Mouse (Mus musculus) layer of hippocampus, adult 9-10 months (tissue): ENCODE measurements around the gene Mgat3.

Experiments used
- DNase-seq: peaks from one replicate; pipeline ENCODE4 v3.0.0; 2022; ENCODE audit warnings: low spot score

Mgat3 gene

DNA sequence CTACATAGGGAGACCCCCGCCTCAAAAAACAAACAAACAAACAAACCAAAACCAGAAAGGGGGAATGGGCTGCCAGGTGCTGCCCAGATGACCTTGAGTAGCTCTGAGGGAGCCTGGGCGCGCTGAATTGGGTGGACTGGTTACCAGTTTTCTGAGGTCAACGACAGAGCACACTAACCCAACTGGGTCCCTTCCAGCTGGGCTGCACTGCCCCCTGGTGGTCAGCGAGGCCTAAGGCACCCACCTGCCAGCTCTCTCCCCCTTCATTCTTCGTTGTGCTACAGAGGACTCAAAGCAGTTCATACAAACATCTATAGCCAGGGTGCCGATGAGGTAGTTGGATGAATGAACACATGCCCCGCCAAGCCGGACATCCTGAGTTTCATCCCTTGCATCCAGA, 51.7 kb downstream of the Mgat3 start:
- no peak for DNase-seq

GRCm38 (mm10) chr15:80225796-80226195, 52.3 kb downstream of the Mgat3 start:
- DNase-seq = no peak

DNA sequence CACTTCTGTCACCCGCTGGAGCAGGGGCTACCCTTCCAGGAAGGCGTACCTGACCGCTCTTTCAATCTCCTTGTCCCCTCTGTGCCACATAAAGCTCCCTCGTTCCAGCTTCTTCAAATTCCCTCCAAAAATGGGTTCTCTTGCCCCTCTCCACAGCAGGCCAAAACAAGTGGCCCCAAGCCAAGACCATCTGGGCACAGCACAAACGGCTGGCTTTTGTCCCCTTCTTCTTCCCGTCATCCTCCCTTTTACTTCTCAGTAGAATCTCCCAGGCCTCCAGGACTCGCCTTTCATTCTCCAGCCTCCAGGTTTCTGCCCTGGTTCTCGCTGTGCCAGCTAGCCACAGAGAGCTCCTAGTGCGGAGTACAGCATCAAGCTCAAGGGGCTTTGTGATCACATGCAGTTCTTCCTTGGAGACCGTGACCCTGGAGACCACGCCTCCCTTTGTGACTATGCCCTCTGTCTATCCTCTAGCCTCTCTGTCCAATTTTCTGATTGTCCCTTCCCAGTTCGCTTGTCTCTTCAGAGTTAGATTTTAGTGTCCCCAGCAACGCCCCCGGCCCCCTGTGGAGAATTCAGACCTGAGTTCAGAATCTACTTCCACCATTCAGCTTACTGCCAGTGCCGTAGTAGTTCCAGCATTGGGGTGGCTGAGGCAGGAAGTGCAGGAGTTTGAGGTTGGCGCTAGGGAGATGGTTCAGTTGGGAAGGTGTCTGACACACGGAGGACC, 54.7 kb downstream of the Mgat3 start:
- DNase-seq = no peak

GRCm38 (mm10) chr15:80232331-80232730, 58.8 kb downstream of the Mgat3 start:
- no peak for DNase-seq

DNA sequence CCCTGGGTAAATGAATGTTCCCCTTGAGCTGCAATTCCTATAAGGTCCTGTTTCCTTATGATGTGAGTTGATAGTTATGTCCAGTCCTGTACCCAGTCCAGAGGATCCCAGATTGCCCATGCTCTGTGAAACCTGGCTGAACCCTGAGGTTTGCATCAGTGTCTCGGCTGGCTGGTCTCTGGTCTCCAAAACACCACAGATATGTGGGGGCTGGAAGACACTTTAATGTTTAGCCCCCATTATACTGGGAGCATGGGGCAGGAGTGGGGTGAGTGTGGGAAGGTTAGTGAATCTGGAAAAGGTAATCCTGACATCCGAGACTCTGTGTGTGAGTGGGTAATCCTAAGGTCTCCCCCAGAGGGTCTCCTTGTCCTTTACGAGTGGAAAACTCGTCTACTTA, 59.5 kb downstream of the Mgat3 start:
- no peak for DNase-seq

DNA sequence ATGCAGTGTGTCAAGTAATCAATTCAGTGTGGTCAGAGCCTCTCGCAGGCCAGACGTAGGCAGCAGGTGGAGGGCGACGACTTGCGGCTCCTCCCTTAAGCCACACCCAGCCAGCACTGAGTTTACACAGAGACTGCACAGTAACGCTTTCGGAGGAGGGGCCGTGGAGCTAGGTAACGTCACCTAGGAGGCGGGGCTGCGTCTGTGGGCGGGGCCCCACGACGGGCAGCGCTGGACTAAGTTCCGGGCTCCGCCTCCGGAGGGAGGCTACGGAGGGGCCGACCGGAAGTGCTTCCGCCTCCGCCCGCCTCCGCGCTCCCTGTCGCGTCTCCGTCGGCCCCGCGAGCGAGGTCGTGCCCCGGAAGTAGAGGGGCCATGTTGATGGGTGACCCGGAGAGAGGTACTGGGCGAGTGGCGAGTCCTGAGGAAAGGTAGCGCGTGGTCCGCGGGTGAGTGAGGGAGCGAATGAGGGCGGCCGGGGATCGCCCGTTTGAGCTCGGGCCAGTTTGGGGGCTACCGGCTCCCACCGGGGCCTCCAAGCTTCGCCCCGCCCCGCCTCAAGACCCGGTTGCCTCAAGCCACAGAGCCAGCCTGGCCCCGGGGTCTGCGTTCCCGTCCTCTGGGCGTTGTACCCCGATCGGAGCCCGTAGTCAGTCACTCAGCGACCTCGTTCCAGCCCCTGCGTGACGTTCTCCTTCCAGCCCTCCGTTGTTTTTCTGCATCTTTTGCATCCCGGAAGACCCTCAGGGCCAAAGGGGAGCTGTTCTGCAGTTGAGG, 60.4 kb downstream of the Mgat3 start, which contains the start of gene Mief1:
TSS of gene Mief1 (plus strand) at position 286 of the 777 bp plus-strand sequence.
- DNase-seq = peak; percentile 92

DNA sequence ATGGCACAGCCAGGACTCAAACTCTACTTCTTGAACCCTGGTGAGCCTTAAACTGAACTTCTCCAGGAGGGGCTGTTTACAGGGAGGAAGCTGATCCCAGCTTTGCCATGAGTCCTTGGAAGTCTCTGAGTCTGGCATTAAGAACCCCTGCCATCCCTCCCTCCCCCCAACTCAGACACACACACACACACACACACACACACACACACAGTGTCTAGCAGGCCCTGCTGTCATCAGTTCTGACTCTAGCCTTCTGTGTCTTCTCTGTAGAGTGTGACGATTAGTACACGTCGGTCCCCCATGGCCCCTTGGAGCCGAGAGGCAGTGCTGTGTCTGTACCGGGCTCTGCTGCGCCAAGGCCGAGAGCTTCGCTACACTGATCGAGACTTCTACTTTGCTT, 62.0 kb downstream of the Mgat3 start, which contains the start of gene AC140267.1:
TSS of gene AC140267.1 (plus strand) at position 301 of the 400 bp plus-strand sequence.
- DNase-seq = no peak

DNA sequence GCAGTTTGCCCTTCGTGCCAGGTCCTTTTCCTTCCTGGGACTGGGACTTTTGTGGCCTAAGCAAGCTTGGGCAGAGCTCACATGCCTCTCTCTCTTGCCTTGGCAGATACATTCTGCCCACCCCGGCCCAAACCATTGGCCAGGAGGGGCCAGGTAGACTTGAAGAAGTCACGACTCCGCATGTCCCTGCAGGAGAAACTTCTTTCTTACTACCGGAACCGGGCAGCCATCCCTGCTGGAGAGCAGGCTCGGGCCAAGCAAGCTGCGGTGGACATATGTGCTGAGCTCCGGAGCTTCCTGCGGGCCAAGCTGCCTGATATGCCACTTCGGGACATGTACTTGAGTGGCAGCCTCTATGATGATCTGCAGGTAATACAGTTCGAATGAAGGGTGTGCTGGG, 74.6 kb downstream of the Mgat3 start:
- DNase-seq = no peak

DNA sequence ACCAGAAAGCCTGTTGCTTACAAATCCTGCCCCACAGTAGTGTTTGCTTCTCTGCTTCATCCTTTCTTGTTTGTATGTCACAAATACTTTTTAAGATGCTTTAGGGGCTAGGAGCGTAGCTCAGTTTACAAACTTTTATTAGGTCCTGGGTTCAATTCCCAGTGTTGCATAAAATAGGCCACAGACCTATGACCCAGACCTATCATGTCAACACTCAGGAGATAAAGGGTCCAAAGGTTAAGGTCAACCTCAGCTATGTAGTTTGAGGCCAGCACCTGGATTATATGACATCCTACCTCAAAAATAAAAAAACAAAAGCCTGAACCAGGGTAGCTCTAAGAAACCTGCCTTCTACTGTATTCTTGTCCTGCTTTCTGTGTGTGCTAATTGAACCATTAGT, 75.1 kb downstream of the Mgat3 start:
- DNase-seq = no peak

DNA sequence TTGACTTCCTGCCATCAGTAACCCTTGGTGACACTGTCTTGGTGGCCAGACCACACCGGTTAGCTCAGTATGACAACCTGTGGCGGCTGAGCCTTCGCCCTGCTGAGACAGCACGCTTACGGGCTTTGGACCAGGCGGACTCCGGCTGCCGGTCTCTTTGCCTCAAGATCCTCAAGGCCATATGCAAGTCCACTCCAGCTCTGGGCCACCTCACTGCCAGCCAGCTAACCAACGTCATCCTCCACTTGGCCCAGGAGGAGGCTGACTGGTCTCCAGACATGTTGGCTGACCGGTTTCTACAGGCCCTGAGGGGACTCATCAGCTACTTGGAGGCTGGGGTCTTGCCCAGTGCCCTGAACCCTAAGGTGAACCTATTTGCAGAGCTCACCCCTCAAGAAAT, 76.2 kb downstream of the Mgat3 start:
- no peak for DNase-seq

GRCm38 (mm10) chr15:80250586-80250985, 77.1 kb downstream of the Mgat3 start:
- no peak for DNase-seq

DNA sequence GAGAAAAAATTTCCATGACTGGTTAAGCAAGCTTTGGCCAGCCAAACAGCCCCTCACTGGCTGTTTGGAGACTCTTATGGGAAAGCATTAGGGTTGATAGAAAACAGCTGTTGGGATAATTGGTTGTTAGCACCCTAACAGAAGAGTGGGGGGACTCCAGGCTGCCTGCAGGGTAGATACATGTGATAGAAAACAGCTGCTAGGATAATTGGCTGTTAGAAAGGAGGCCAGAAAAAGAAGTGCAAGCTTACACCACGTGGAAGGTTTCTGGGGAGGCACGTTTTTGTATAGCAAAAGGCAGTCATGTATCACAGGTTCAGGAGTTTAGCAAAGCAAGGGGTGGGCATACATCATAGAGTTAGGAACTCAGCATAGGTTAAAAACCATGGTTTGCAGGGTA, 80.0 kb downstream of the Mgat3 start:
- DNase-seq = no peak

DNA sequence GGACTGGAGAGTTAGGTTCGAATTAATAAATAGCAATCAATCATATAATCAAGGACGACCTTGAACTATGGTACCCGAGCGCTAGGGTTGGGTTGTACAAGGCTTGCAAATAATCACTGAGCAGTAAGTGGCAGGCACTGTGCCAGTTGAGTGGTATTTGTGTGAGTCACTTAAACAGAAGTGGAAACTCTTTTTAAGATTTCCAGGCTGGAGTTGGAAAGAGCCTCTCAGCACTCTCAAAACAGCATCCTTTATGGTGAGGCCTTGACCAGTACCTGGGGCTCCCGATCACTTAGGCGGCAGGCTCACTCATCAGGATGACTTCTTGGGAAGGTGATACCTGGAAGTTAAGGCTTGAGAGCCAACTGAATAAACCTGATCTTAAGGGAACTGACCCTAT, 80.7 kb downstream of the Mgat3 start:
- no peak for DNase-seq

GRCm38 (mm10) chr15:80254847-80255645, 81.5 kb downstream of the Mgat3 start, which contains the start of gene Atf4:
Gene Atf4, plus strand, starts transcription at chr15:80255184.
- DNase-seq = peak; percentile 97

DNA sequence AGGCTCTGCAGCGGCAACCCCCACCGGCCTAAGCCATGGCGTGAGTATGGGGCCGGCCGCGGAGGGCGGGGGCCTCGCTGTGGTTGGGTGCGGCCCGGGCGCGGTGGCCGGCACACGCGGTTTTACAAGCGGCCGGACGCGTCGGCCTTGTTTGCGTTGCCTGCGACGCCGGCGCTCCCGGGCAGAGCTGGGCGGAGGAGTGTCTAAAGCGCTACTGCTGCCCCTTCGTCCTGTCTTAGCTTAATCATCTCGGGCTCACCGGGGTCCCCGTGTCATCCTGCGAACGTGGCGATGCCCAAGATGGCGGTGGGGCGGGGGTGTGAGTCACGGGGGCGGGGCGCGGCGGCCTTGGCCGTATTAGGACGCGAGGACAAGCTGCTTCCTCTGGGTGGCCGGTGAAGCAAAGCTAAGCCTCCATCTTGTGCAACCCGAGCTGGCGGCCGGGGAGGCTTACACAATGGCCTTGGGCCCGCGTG, 82.2 kb downstream of the Mgat3 start:
- no peak for DNase-seq

DNA sequence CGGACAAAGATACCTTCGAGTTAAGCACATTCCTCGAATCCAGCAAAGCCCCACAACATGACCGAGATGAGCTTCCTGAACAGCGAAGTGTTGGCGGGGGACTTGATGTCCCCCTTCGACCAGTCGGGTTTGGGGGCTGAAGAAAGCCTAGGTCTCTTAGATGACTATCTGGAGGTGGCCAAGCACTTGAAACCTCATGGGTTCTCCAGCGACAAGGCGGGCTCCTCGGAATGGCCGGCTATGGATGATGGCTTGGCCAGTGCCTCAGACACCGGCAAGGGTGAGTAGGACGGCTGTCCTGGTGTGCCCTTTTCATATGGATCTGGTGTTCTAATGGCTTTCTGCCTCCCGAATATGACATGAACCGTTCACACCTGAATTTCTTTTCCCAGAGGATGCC, 82.7 kb downstream of the Mgat3 start:
- DNase-seq = no peak

- DNase-seq = no peak
These were observed 83.4 kb downstream of the Mgat3 start for GRCm38 (mm10) chr15:80256656-80257601.

GRCm38 (mm10) chr15:80257602-80258239, 84.2 kb downstream of the Mgat3 start:
- DNase-seq = no peak

DNA sequence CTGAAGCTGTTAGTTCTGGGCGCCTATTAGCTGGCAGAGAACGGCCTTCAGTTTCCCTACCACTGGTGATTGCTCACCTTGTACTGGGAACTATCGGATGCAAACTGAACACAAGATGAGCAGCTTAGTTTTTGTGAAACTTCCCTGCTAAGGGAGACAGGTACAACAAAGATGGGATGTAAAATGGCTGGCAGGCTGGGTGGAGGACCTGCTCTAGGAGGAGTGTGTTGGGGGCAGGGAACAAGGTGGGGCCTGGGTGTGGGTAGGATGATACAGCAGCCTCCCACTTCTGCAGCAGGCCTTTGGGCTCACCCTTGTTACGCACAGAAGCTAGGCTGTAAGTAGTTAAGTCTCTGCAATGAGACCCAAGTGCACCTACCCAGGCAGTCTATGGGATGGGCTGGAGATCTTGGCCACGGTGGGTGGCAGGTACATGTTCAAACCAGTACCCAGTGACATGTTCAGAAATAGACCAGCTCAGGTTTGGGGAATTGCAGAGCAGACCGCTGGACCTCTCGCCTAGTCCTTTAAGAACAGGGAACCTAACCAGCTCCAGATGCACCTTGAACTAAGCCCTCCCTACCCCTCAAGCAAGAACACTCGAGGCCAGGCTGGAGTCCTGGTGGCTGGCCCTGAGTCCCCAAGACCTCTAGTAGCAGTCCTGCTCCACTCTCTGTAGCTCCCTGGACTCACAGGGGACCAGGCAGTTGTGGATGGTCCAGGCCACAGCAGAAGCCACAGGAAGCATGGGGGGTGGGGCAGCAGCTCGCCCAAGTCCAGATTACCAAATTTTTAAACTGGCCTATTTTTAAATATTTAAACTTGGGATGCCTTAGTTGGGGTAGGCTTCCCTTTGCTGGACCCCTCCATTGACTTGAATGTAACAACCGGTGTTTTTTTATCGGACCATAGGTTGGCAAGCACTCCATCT, 85.0 kb downstream of the Mgat3 start:
- DNase-seq = no peak
